Mouse (Mus musculus) MEL (cell line): ENCODE data around the gene Aqr. TPM values are rescaled to one million over a fixed set of nuclear protein-coding genes. Genes with fewer than 3 reads are reported as not detected.

ENCODE experiments used
- DNase-seq: peaks from one replicate; pipeline ENCODE4 v3.0.0; 2011; ENCODE audit warnings: low read depth, low spot score
- H3K27ac ChIP-seq: 2 replicates; pipeline ENCODE4 v1.5.1; 2012; ENCODE audit warnings: low read depth, mild to moderate bottlenecking, control low read depth, low read length, moderate library complexity; ENCODE audit not compliant: control insufficient read depth
- H3K27me3 ChIP-seq, 2 experiments: fragments of 150-350 bp in 1 of 2; sonication (generic) in 1 of 2; 2 replicates each; pipeline ENCODE4 v1.6.1; 2012; ENCODE audit warnings: low read length in 2 of 2, mild to moderate bottlenecking in 2 of 2, improper control_type of control experiment in 1 of 2, moderate library complexity in 1 of 2; ENCODE audit not compliant: insufficient read depth in 2 of 2, control insufficient read depth in 1 of 2
- H3K36me3 ChIP-seq, 2 experiments: 2 replicates each; pipeline ENCODE4 v1.6.1; 2012 to 2014; ENCODE audit warnings: low read length in 2 of 2, improper control_type of control experiment in 1 of 2, inconsistent platforms in 1 of 2, mild to moderate bottlenecking in 1 of 2; ENCODE audit not compliant: insufficient read depth in 2 of 2, control insufficient read depth in 1 of 2
- H3K4me1 ChIP-seq, 2 experiments: fragments of 150-350 bp in 1 of 2; sonication (generic) in 1 of 2; 2 replicates each; pipeline ENCODE4 v1.6.1; 2012; ENCODE audit warnings: low read length in 2 of 2, improper control_type of control experiment in 1 of 2, mild to moderate bottlenecking in 1 of 2; ENCODE audit not compliant: insufficient read depth in 2 of 2, control insufficient read depth in 1 of 2
- H3K4me3 ChIP-seq, 2 experiments: fragments of 150-350 bp in 1 of 2; sonication (generic) in 1 of 2; 2 replicates each; pipeline ENCODE4 v1.5.1; 2012; ENCODE audit warnings: low read depth in 2 of 2, low read length in 2 of 2, mild to moderate bottlenecking in 2 of 2, moderate library complexity in 2 of 2, control low read depth in 1 of 2, improper control_type of control experiment in 1 of 2; ENCODE audit not compliant: control insufficient read depth in 1 of 2, insufficient read depth in 1 of 2
- H3K79me2 ChIP-seq: 2 replicates; pipeline ENCODE4 v1.6.1; 2012; ENCODE audit warnings: mild to moderate bottlenecking, low read length, moderate library complexity; ENCODE audit not compliant: control insufficient read depth, poor library complexity, insufficient read depth
- H3K9ac ChIP-seq: 2 replicates; pipeline ENCODE4 v1.6.1; 2012; ENCODE audit warnings: low read depth, mild to moderate bottlenecking, control low read depth, low read length, moderate library complexity; ENCODE audit not compliant: control insufficient read depth, poor library complexity, severe bottlenecking
- H3K9me3 ChIP-seq: fragments of 150-350 bp; sonication (generic); replicated peaks from 2 replicates; pipeline ENCODE4 v1.6.1; 2012; ENCODE audit warnings: mild to moderate bottlenecking, low read length, improper control_type of control experiment, moderate library complexity; ENCODE audit not compliant: insufficient read depth
- BHLHE40 ChIP-seq: IDR thresholded peaks from 2 replicates; pipeline ENCODE4 v1.6.1; 2012; ENCODE audit warnings: low read depth, mild to moderate bottlenecking, inconsistent platforms, low read length, improper control_type of control experiment, borderline replicate concordance
- CHD2 ChIP-seq: IDR thresholded peaks from 2 replicates; pipeline ENCODE4 v1.6.1; 2011; ENCODE audit warnings: low read length, improper control_type of control experiment
- CTCF ChIP-seq, 3 experiments: IDR thresholded peaks in 2 of 3; conservative IDR thresholded peaks in 1 of 3; 2 replicates each; pipeline ENCODE4 v1.5.1; 2011 to 2012; ENCODE audit warnings: low read length in 3 of 3, low read depth in 2 of 3, mild to moderate bottlenecking in 2 of 3, improper control_type of control experiment in 1 of 3, inconsistent platforms in 1 of 3, mixed read lengths in 1 of 3, moderate library complexity in 1 of 3; ENCODE audit not compliant: control insufficient read depth in 1 of 3, insufficient read depth in 1 of 3, poor library complexity in 1 of 3, severe bottlenecking in 1 of 3
- E2F4 ChIP-seq: IDR thresholded peaks from 2 replicates; pipeline ENCODE4 v1.6.1; 2011; ENCODE audit warnings: low read depth, low read length, improper control_type of control experiment, borderline replicate concordance
- EP300 ChIP-seq, 2 experiments: IDR thresholded peaks; 2 replicates each; pipeline ENCODE4 v1.6.1; 2011; ENCODE audit warnings: improper control_type of control experiment in 2 of 2, low read length in 2 of 2, low read depth in 1 of 2, mild to moderate bottlenecking in 1 of 2
- GATA1 ChIP-seq: IDR thresholded peaks from 2 replicates; pipeline ENCODE4 v1.6.1; 2011; ENCODE audit warnings: low read depth, low read length, improper control_type of control experiment
- JUND ChIP-seq: IDR thresholded peaks from 2 replicates; pipeline ENCODE4 v1.6.1; 2011; ENCODE audit warnings: low read depth, mild to moderate bottlenecking, improper control_type of control experiment, low read length
- MAFK ChIP-seq: IDR thresholded peaks from 2 replicates; pipeline ENCODE4 v1.6.1; 2011; ENCODE audit warnings: low read depth, mild to moderate bottlenecking, low read length, improper control_type of control experiment, borderline replicate concordance
- MEF2A ChIP-seq: IDR thresholded peaks from 2 replicates; pipeline ENCODE4 v1.6.1; 2014; ENCODE audit warnings: low read depth, mild to moderate bottlenecking, inconsistent platforms, low read length, improper control_type of control experiment; ENCODE audit not compliant: poor library complexity, insufficient replicate concordance, severe bottlenecking; ENCODE audit errors: extremely low read depth
- MYB ChIP-seq: IDR thresholded peaks from 2 replicates; pipeline ENCODE4 v1.6.1; 2011; ENCODE audit warnings: mild to moderate bottlenecking, low read depth, low read length, improper control_type of control experiment
- NELFE ChIP-seq: IDR thresholded peaks from 2 replicates; pipeline ENCODE4 v1.6.1; 2011; ENCODE audit warnings: low read depth, low read length, improper control_type of control experiment
- NRF1 ChIP-seq: IDR thresholded peaks from 2 replicates; pipeline ENCODE4 v1.6.1; 2014; ENCODE audit warnings: low read depth, mild to moderate bottlenecking, inconsistent platforms, low read length, improper control_type of control experiment, moderate library complexity; ENCODE audit not compliant: poor library complexity, insufficient read depth, severe bottlenecking
- POLR2A ChIP-seq, 2 experiments: IDR thresholded peaks; 2 replicates each; pipeline ENCODE4 v1.6.1; 2011 to 2012; ENCODE audit warnings: low read length in 2 of 2, mild to moderate bottlenecking in 2 of 2, control low read depth in 1 of 2, improper control_type of control experiment in 1 of 2, low read depth in 1 of 2, moderate library complexity in 1 of 2; ENCODE audit not compliant: control insufficient read depth in 1 of 2, insufficient read depth in 1 of 2, poor library complexity in 1 of 2
- POLR2AphosphoS2 ChIP-seq: IDR thresholded peaks from 2 replicates; pipeline ENCODE4 v1.6.1; 2011; ENCODE audit warnings: low read length, improper control_type of control experiment
- POLR2AphosphoS5 ChIP-seq: IDR thresholded peaks from 2 replicates; pipeline ENCODE4 v1.6.1; 2012; ENCODE audit warnings: low read depth, borderline replicate concordance, mild to moderate bottlenecking, inconsistent platforms, low read length, moderate library complexity, mixed read lengths
- RAD21 ChIP-seq: IDR thresholded peaks from 2 replicates; pipeline ENCODE4 v1.6.1; 2011; ENCODE audit warnings: mild to moderate bottlenecking, low read depth, low read length, improper control_type of control experiment
- SIN3A ChIP-seq: IDR thresholded peaks from 2 replicates; pipeline ENCODE4 v1.6.1; 2012; ENCODE audit warnings: low read length, improper control_type of control experiment, inconsistent platforms
- SMC3 ChIP-seq: IDR thresholded peaks from 2 replicates; pipeline ENCODE4 v1.6.1; 2011; ENCODE audit warnings: low read depth, low read length, improper control_type of control experiment
- TAL1 ChIP-seq: IDR thresholded peaks from 2 replicates; pipeline ENCODE4 v1.6.1; 2012; ENCODE audit warnings: mild to moderate bottlenecking, inconsistent platforms, low read length, moderate library complexity, mixed read lengths
- TBP ChIP-seq: IDR thresholded peaks from 2 replicates; pipeline ENCODE4 v1.8.0; 2011; ENCODE audit warnings: low read depth, low read length, improper control_type of control experiment
- USF2 ChIP-seq, 2 experiments: IDR thresholded peaks; 2 replicates each; pipeline ENCODE4 v1.6.1; 2011 to 2012; ENCODE audit warnings: improper control_type of control experiment in 2 of 2, low read length in 2 of 2, borderline replicate concordance in 1 of 2, inconsistent platforms in 1 of 2, low read depth in 1 of 2, mild to moderate bottlenecking in 1 of 2; ENCODE audit not compliant: insufficient read depth in 1 of 2
- ZNF384 ChIP-seq: IDR thresholded peaks from 2 replicates; pipeline ENCODE4 v1.6.1; 2012; ENCODE audit warnings: low read depth, mild to moderate bottlenecking, inconsistent platforms, low read length, improper control_type of control experiment
- polyA plus RNA-seq, 2 experiments: library from polyadenylated mRNA; stranded (reverse) in 1 of 2; unstranded in 1 of 2; fragments of >175 nt in 1 of 2; fragments of >200 nt in 1 of 2; gene quantifications; 2 replicates each; pipeline versions ENCODE4 v1.2.1 to v1.2.4; 2012; ENCODE audit warnings: low replicate concordance in 2 of 2, low read depth in 1 of 2; ENCODE audit not compliant: insufficient read length in 2 of 2, insufficient read depth in 1 of 2, missing spikeins in 1 of 2
- total RNA-seq: library from RNA; depleted of rRNA; stranded (reverse); fragments of 300-350 nt; gene quantifications from 2 replicates; pipeline ENCODE4 v1.2.3, GENCODE M21; 2012

The Aqr gene
- total and polyA plus RNA-seq, 3 experiments: 45.9 to 143 (median 69.1) TPM

GRCm38 (mm10) chr2:114059608-114060007 is 127.2 kb downstream of the Aqr start:
- H3K9ac ChIP-seq: no peak overlapping the region
- DNase-seq: no peak

GRCm38 (mm10) chr2:114058226-114058796 is 128.5 kb downstream of the Aqr start:
- H3K9me3 ChIP-seq: no peaks in the 10 kb centered on the region
- H3K36me3 ChIP-seq: no peaks in the 10 kb centered on the region
- H3K9ac ChIP-seq: no peak overlapping the region
- H3K4me3 ChIP-seq: no peak overlapping the region
- TF ChIP-seq SMC3 (no peak), MYB (no peak), CHD2 (no peak), JUND (no peak), POLR2AphosphoS5 (no peak)
- H3K4me1 ChIP-seq: no peaks in the 10 kb centered on the region
- no peaks in the 10 kb centered on the region; a peak in 1 of 4 replicates for H3K27me3 ChIP-seq
- H3K27ac ChIP-seq: no peak overlapping the region
- no peaks in the 10 kb centered on the region for H3K79me2 ChIP-seq
- DNase-seq: no peak

More at GRCm38 (mm10) chr2:114059608-114060007, 127.2 kb downstream of the Aqr start:
- no peaks in the 10 kb centered on the region for H3K36me3 ChIP-seq
- no peaks in the 10 kb centered on the region; a peak in 1 of 4 replicates for H3K27me3 ChIP-seq
- H3K79me2 ChIP-seq: no peaks in the 10 kb centered on the region
- no peak overlapping the region for H3K4me3 ChIP-seq
- H3K4me1 ChIP-seq: no peaks in the 10 kb centered on the region
- no peak overlapping the region for H3K27ac ChIP-seq
- H3K9me3 ChIP-seq: no peaks in the 10 kb centered on the region
- no peak for TF ChIP-seq RAD21
- no peak for TF ChIP-seq SIN3A
- TF ChIP-seq NRF1: no peak
- no peak for TF ChIP-seq BHLHE40
- no peak for TF ChIP-seq JUND
- no peak for TF ChIP-seq E2F4
- TF ChIP-seq TBP: no peak
- TF ChIP-seq MAFK: no peak
- no peak for TF ChIP-seq CTCF (IDR thresholded peaks at IDR 0.05 in 2 of 3, conservative IDR thresholded peaks at IDR 0.05 in 1 of 3; ENCODE audit: control insufficient read depth in 1 of 3, insufficient read depth in 1 of 3, low read depth in 2 of 3, low read length in 3 of 3, poor library complexity in 1 of 3, severe bottlenecking in 1 of 3)
- no peak for TF ChIP-seq USF2 (IDR thresholded peaks at IDR 0.05; ENCODE audit: borderline replicate concordance in 1 of 2, insufficient read depth in 1 of 2, low read depth in 1 of 2, low read length in 2 of 2)
- no peak for TF ChIP-seq POLR2AphosphoS5
- TF ChIP-seq GATA1: no peak
- TF ChIP-seq NELFE: no peak
- no peak for TF ChIP-seq MYB
- no peak for TF ChIP-seq POLR2A (IDR thresholded peaks at IDR 0.05; ENCODE audit: control insufficient read depth in 1 of 2, insufficient read depth in 1 of 2, low read depth in 1 of 2, low read length in 2 of 2, poor library complexity in 1 of 2)
- no peak for TF ChIP-seq ZNF384
- no peak for TF ChIP-seq TAL1
- no peak for TF ChIP-seq MEF2A
- no peak for TF ChIP-seq EP300 (IDR thresholded peaks at IDR 0.05; ENCODE audit: low read depth in 1 of 2, low read length in 2 of 2)
- TF ChIP-seq POLR2AphosphoS2: no peak
